Mouse (Mus musculus) midbrain, embryonic 11.5 days (tissue): ENCODE measurements around the gene Hapln4. TPM values are rescaled to one million over a fixed set of nuclear protein-coding genes. Genes with fewer than 3 reads are reported as not detected.
A peak's percentile ranks its signal among the peaks of the same experiment; 100 is the strongest.

Experiments
- ATAC-seq: fragments of 200-750 bp; cut with Nextera tagmentation; 2 replicates; pipeline ENCODE4 v1.8.0; 2017; ENCODE audit warnings: moderate TSS enrichment, moderate library complexity; ENCODE audit not compliant: low FRiP score
- DNase-seq: peaks from one replicate; pipeline ENCODE4 v3.0.0; 2015; ENCODE audit warnings: low spot score; ENCODE audit errors: missing footprints
- H3K27ac ChIP-seq: fragments of 300-500 bp; sonication (generic); 2 replicates; pipeline ENCODE4 v1.5.1; 2014; ENCODE audit warnings: low read depth, low read length
- H3K27me3 ChIP-seq: fragments of 300-500 bp; sonication (generic); 2 replicates; pipeline ENCODE4 v1.6.1; 2014; ENCODE audit warnings: mild to moderate bottlenecking, low read length, moderate library complexity, mixed read lengths; ENCODE audit not compliant: control insufficient read depth, insufficient read depth
- H3K36me3 ChIP-seq: fragments of 300-500 bp; sonication (generic); 2 replicates; pipeline ENCODE4 v1.6.1; 2014; ENCODE audit warnings: mild to moderate bottlenecking, low read length, moderate library complexity, mixed read lengths; ENCODE audit not compliant: control insufficient read depth, insufficient read depth
- H3K4me1 ChIP-seq: fragments of 300-500 bp; sonication (generic); 2 replicates; pipeline ENCODE4 v1.6.1; 2014; ENCODE audit warnings: low read length; ENCODE audit not compliant: control insufficient read depth, insufficient read depth
- H3K4me2 ChIP-seq: fragments of 300-500 bp; sonication (generic); 2 replicates; pipeline ENCODE4 v1.6.1; 2014; ENCODE audit warnings: mild to moderate bottlenecking, moderate library complexity
- H3K4me3 ChIP-seq: fragments of 300-500 bp; sonication (generic); 2 replicates; pipeline ENCODE4 v1.5.1; 2014; ENCODE audit warnings: low read depth, low read length
- H3K9ac ChIP-seq: fragments of 300-500 bp; sonication (generic); 2 replicates; pipeline ENCODE4 v1.6.1; 2014; ENCODE audit warnings: low read length
- H3K9me3 ChIP-seq: fragments of 300-500 bp; sonication (generic); 2 replicates; pipeline ENCODE4 v1.6.1; 2016; ENCODE audit warnings: low read length; ENCODE audit not compliant: control insufficient read depth
- WGBS: fragments of 180-500 bp; shearing (Covaris S2); extraction: QIAGEN DNeasy Blood & Tissue Kit; methylation state at CpG from one replicate; pipeline ENCODE4 v1.1.7; 2014; 5-methylcytosine and 5-hydroxymethylcytosine counted together
- polyA plus RNA-seq: library from polyadenylated mRNA; unstranded; fragments of >200 nt; fragmentation: Nextera tagmentation; extraction: Ambion mirVana; gene quantifications from 2 replicates; pipeline ENCODE4 v1.2.1, GENCODE M21; 2014

Gene Hapln4
- polyA plus RNA-seq, 1 experiment from 2014 or later = 0.22 TPM

GRCm38 (mm10) chr8:70087836-70088650 is 4.8 kb downstream of the Hapln4 start:
- DNase-seq (peak; percentile 96), ATAC-seq (peak; percentile 64)
- 4% methylated on average over 56 of the region's 56 CpGs for WGBS
- Histone ChIP-seq H3K9ac (peak overlapping the region; percentile 40), H3K27ac (no peak overlapping the region), H3K4me3 (peak overlapping the region; percentile 37), H3K4me2 (peak overlapping the region; percentile 71), H3K36me3 (no peaks in the 10 kb centered on the region), H3K4me1 (peaks cover 27% of the 10 kb centered on the region), H3K9me3 (no peaks in the 10 kb centered on the region), H3K27me3 (peaks cover 66% of the 10 kb centered on the region)

GRCm38 (mm10) chr8:70089296-70089960 is 6.2 kb downstream of the Hapln4 start:
- Histone ChIP-seq H3K27ac (no peak overlapping the region), H3K9ac (no peak overlapping the region), H3K4me1 (peaks cover 17% of the 10 kb centered on the region), H3K36me3 (no peaks in the 10 kb centered on the region), H3K4me3 (no peak overlapping the region), H3K27me3 (peaks cover 52% of the 10 kb centered on the region), H3K4me2 (no peak overlapping the region), H3K9me3 (no peaks in the 10 kb centered on the region)
- DNase-seq (no peak), ATAC-seq (no peak)
- 46% methylated on average over 9 of the region's 9 CpGs for WGBS

- WGBS = 65% methylated on average over 8 of the region's 8 CpGs
- Histone ChIP-seq H3K36me3 (peaks cover 7% of the 10 kb centered on the region), H3K4me2 (no peak overlapping the region), H3K9ac (no peak overlapping the region), H3K4me1 (peaks cover 11% of the 10 kb centered on the region), H3K9me3 (no peaks in the 10 kb centered on the region), H3K27me3 (peaks cover 19% of the 10 kb centered on the region), H3K4me3 (no peak overlapping the region), H3K27ac (no peak overlapping the region)
- ATAC-seq = no peak
- DNase-seq = no peak
Measured at GRCm38 (mm10) chr8:70092786-70093185, 9.5 kb downstream of the Hapln4 start.

- no peak overlapping the region for H3K4me2 ChIP-seq
- ATAC-seq (no peak), DNase-seq (no peak)
- H3K4me1 ChIP-seq = no peaks in the 10 kb centered on the region
- 73% methylated on average over 8 of the region's 8 CpGs for WGBS
- H3K27ac ChIP-seq = no peak overlapping the region
- no peaks in the 10 kb centered on the region for H3K9me3 ChIP-seq
- H3K4me3 ChIP-seq = no peak overlapping the region
- H3K9ac ChIP-seq = no peak overlapping the region
- H3K27me3 ChIP-seq = no peaks in the 10 kb centered on the region
- H3K36me3 ChIP-seq = peaks cover 16% of the 10 kb centered on the region
Measured at GRCm38 (mm10) chr8:70099276-70099675, 16.0 kb downstream of the Hapln4 start.

- DNase-seq = no peak
- ATAC-seq = no peak
- 89% methylated on average over 8 of the region's 8 CpGs for WGBS
- H3K4me3 ChIP-seq = no peak overlapping the region
- no peak overlapping the region for H3K27ac ChIP-seq
- H3K36me3 ChIP-seq = peaks cover 16% of the 10 kb centered on the region
- H3K9me3 ChIP-seq = no peaks in the 10 kb centered on the region
- no peaks in the 10 kb centered on the region for H3K27me3 ChIP-seq
- no peaks in the 10 kb centered on the region for H3K4me1 ChIP-seq
- H3K9ac ChIP-seq = no peak overlapping the region
- H3K4me2 ChIP-seq = no peak overlapping the region
Measured at GRCm38 (mm10) chr8:70100241-70100640, 17.0 kb downstream of the Hapln4 start.

GRCm38 (mm10) chr8:70104506-70104905 is 21.2 kb downstream of the Hapln4 start:
- Histone ChIP-seq H3K4me1 (no peaks in the 10 kb centered on the region), H3K27me3 (no peaks in the 10 kb centered on the region), H3K36me3 (peaks cover 4% of the 10 kb centered on the region; the same call in 1 of the 2 replicates), H3K27ac (no peak overlapping the region), H3K9ac (no peak overlapping the region), H3K4me2 (no peak overlapping the region), H3K4me3 (no peak overlapping the region), H3K9me3 (no peaks in the 10 kb centered on the region)
- WGBS = 23% methylated on average over 6 of the region's 6 CpGs
- DNase-seq = no peak
- ATAC-seq = peak; percentile 53; the same call in 1 of the 2 replicates

- ATAC-seq (no peak), DNase-seq (no peak)
- no peak overlapping the region for H3K27ac ChIP-seq
- H3K4me2 ChIP-seq = no peak overlapping the region
- H3K36me3 ChIP-seq = peaks cover 7% of the 10 kb centered on the region; the same call in 1 of the 2 replicates
- no peak overlapping the region for H3K4me3 ChIP-seq
- WGBS = 84% methylated on average over 7 of the region's 7 CpGs
- H3K27me3 ChIP-seq = no peaks in the 10 kb centered on the region
- no peaks in the 10 kb centered on the region for H3K4me1 ChIP-seq
- H3K9me3 ChIP-seq = no peaks in the 10 kb centered on the region
- no peak overlapping the region for H3K9ac ChIP-seq
Measured at GRCm38 (mm10) chr8:70104922-70105321, 21.7 kb downstream of the Hapln4 start.

GRCm38 (mm10) chr8:70110451-70110850 is 27.2 kb downstream of the Hapln4 start:
- Histone ChIP-seq H3K27me3 (peaks cover 47% of the 10 kb centered on the region), H3K4me2 (no peak overlapping the region), H3K4me1 (peaks cover 6% of the 10 kb centered on the region), H3K36me3 (peaks cover 9% of the 10 kb centered on the region; the same call in 1 of the 2 replicates), H3K4me3 (no peak overlapping the region), H3K9me3 (no peaks in the 10 kb centered on the region), H3K27ac (no peak overlapping the region), H3K9ac (no peak overlapping the region)
- WGBS = 88% methylated on average over 2 of the region's 2 CpGs
- DNase-seq (no peak), ATAC-seq (no peak)

GRCm38 (mm10) chr8:70111192-70111795 is 28.0 kb downstream of the Hapln4 start:
- H3K4me3 ChIP-seq = no peak overlapping the region
- no peak for ATAC-seq
- no peaks in the 10 kb centered on the region for H3K9me3 ChIP-seq
- H3K9ac ChIP-seq = no peak overlapping the region
- H3K36me3 ChIP-seq = peaks cover 9% of the 10 kb centered on the region; the same call in 1 of the 2 replicates
- H3K4me2 ChIP-seq = no peak overlapping the region
- no peak overlapping the region for H3K27ac ChIP-seq
- peak; percentile 85 for DNase-seq
- peaks cover 6% of the 10 kb centered on the region for H3K4me1 ChIP-seq
- peaks cover 51% of the 10 kb centered on the region for H3K27me3 ChIP-seq
- WGBS = 49% methylated on average over 23 of the region's 23 CpGs
